Mouse (Mus musculus): ENCODE measurements around the gene Kbtbd13. TPM values are rescaled to one million over a fixed set of nuclear protein-coding genes. Genes with fewer than 3 reads are reported as not detected.
A peak's percentile ranks its signal among the peaks of the same experiment; 100 is the strongest.

Gene Kbtbd13
- polyA plus RNA-seq, 1 experiment from 2014 or later, result 3.9 TPM

DNA sequence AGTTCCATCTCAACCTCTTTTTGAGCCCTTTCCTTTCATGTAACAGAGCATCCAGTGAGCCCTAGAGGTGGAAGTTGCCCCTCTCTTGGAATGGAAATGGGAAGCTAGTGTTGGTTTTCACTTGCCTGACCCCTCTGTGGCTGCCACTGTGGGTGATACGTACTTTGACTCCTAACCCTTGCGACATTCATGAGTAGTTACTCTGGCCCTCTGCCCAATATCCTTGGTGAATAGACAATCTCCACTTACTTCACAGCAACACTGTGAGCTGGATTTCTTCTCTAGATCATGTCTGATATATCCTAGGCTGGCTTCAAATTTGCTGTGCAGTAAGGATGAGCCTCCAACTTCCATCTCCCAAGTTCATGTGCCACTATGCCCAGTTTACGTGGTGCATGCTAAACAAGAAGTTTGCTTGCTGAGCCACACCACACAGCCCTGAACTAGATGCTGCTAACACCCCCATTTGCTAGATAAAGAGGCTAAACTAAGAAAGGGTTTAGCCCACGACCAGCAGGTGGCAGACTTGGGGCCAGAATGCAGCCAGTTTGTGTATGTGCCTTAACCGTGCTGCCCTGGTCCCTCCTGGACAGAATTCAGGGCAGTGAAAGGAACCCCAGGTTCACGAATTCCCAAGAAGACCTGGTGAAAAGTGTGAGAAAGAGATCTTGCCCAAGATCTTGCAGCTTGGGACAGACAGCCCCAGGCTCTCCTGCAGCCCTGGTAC is 1.3 kb upstream of the Kbtbd13 start:
- no peaks in the 10 kb centered on the region for H3K36me3 ChIP-seq (ENCODE audit: control insufficient read depth, insufficient read depth)
- no peak overlapping the region for H3K4me3 ChIP-seq (ENCODE audit: low read depth, low read length)
- no peak overlapping the region for H3K9ac ChIP-seq (ENCODE audit: low read depth, low read length)
- peak; percentile 93 for TF ChIP-seq CTCF (IDR thresholded peaks at IDR 0.05; ENCODE audit: low read depth)
- WGBS, result 22% methylated on average over 6 of the region's 6 CpGs
- no peaks in the 10 kb centered on the region for H3K9me3 ChIP-seq (ENCODE audit: control insufficient read depth)
- H3K27me3 ChIP-seq (replicated peaks; ENCODE audit: control insufficient read depth, insufficient read depth, low read length), result peaks cover 24% of the 10 kb centered on the region
- ATAC-seq, result no peak
- peaks cover 5% of the 10 kb centered on the region for H3K4me1 ChIP-seq (replicated peaks; ENCODE audit: control insufficient read depth, insufficient read depth, low read length)
- H3K4me2 ChIP-seq (replicated peaks; ENCODE audit: low read depth), result no peak overlapping the region
- no peak overlapping the region for H3K27ac ChIP-seq (ENCODE audit: low read depth, low read length)

- ATAC-seq, result peak; percentile 69
- WGBS, result 16% methylated on average over 96 of the region's 96 CpGs
- Histone ChIP-seq H3K4me2 (replicated peaks; ENCODE audit: low read depth) (peak overlapping the region; percentile 68), H3K4me3 (ENCODE audit: low read depth, low read length) (peak overlapping the region; percentile 39), H3K9ac (ENCODE audit: low read depth, low read length) (0 out of 2 replicates have a peak overlapping the region, but pooled peaks have one; percentile 13), H3K4me1 (replicated peaks; ENCODE audit: control insufficient read depth, insufficient read depth, low read length) (peaks cover 5% of the 10 kb centered on the region; the same call in 1 of the 2 replicates), H3K27me3 (replicated peaks; ENCODE audit: control insufficient read depth, insufficient read depth, low read length) (peaks cover 18% of the 10 kb centered on the region), H3K27ac (ENCODE audit: low read depth, low read length) (peak overlapping the region; percentile 58), H3K9me3 (ENCODE audit: control insufficient read depth) (no peaks in the 10 kb centered on the region), H3K36me3 (ENCODE audit: control insufficient read depth, insufficient read depth) (no peaks in the 10 kb centered on the region)
- peak; percentile 28 for TF ChIP-seq CTCF (IDR thresholded peaks at IDR 0.05; ENCODE audit: low read depth)
Observed at GRCm38 (mm10) chr9:65390752-65391612, 470 bp downstream of the Kbtbd13 start.

- no peaks in the 10 kb centered on the region for H3K4me1 ChIP-seq (replicated peaks; ENCODE audit: control insufficient read depth, insufficient read depth, low read length)
- H3K27me3 ChIP-seq (replicated peaks; ENCODE audit: control insufficient read depth, insufficient read depth, low read length), result peaks cover 18% of the 10 kb centered on the region
- no peak for ATAC-seq
- H3K4me3 ChIP-seq (ENCODE audit: low read depth, low read length), result no peak overlapping the region
- WGBS, result 31% methylated on average over 8 of the region's 8 CpGs
- peak; percentile 58 for TF ChIP-seq CTCF (IDR thresholded peaks at IDR 0.05; ENCODE audit: low read depth)
- H3K9me3 ChIP-seq (ENCODE audit: control insufficient read depth), result no peaks in the 10 kb centered on the region
- H3K36me3 ChIP-seq (ENCODE audit: control insufficient read depth, insufficient read depth), result no peaks in the 10 kb centered on the region
- H3K9ac ChIP-seq (ENCODE audit: low read depth, low read length), result no peak overlapping the region
- no peak overlapping the region for H3K4me2 ChIP-seq (replicated peaks; ENCODE audit: low read depth)
- H3K27ac ChIP-seq (ENCODE audit: low read depth, low read length), result no peak overlapping the region
Observed at GRCm38 (mm10) chr9:65386373-65387140, 4.9 kb downstream of the Kbtbd13 start.

GRCm38 (mm10) chr9:65384276-65384675 is 7.2 kb downstream of the Kbtbd13 start:
- no peak overlapping the region for H3K4me2 ChIP-seq (replicated peaks; ENCODE audit: low read depth)
- 0 out of 2 replicates have a peak, but pooled peaks cover 5% of the 10 kb centered on the region for H3K27me3 ChIP-seq (replicated peaks; ENCODE audit: control insufficient read depth, insufficient read depth, low read length)
- WGBS, result 47% methylated on average over 3 of the region's 3 CpGs
- H3K36me3 ChIP-seq (ENCODE audit: control insufficient read depth, insufficient read depth), result no peaks in the 10 kb centered on the region
- TF ChIP-seq CTCF (IDR thresholded peaks at IDR 0.05; ENCODE audit: low read depth), result no peak
- H3K9me3 ChIP-seq (ENCODE audit: control insufficient read depth), result no peaks in the 10 kb centered on the region
- no peak for ATAC-seq
- H3K9ac ChIP-seq (ENCODE audit: low read depth, low read length), result no peak overlapping the region
- H3K4me1 ChIP-seq (replicated peaks; ENCODE audit: control insufficient read depth, insufficient read depth, low read length), result no peaks in the 10 kb centered on the region
- no peak overlapping the region for H3K4me3 ChIP-seq (ENCODE audit: low read depth, low read length)
- no peak overlapping the region for H3K27ac ChIP-seq (ENCODE audit: low read depth, low read length)

DNA sequence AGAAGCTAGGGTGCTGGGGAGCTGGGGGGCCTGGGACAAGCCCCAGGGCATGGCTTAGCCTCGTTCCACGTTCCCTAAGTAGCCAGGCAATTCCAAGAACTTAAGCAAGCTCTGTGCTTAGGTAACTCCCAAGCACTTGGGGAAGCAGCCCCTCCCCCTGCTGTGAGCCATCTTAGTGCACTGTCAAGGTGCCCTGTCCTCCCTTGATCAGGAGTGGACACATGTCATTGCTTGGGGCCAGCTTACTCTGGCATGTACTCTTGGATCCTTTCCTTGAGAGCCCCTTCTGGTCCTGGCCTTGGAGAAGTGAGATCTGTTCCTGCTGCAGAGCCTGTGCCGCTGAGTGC is 8.7 kb downstream of the Kbtbd13 start:
- 47% methylated on average over 3 of the region's 3 CpGs for WGBS
- Histone ChIP-seq H3K4me1 (replicated peaks; ENCODE audit: control insufficient read depth, insufficient read depth, low read length) (no peaks in the 10 kb centered on the region), H3K9me3 (ENCODE audit: control insufficient read depth) (no peaks in the 10 kb centered on the region), H3K4me2 (replicated peaks; ENCODE audit: low read depth) (no peak overlapping the region), H3K27ac (ENCODE audit: low read depth, low read length) (no peak overlapping the region), H3K36me3 (ENCODE audit: control insufficient read depth, insufficient read depth) (no peaks in the 10 kb centered on the region), H3K27me3 (replicated peaks; ENCODE audit: control insufficient read depth, insufficient read depth, low read length) (0 out of 2 replicates have a peak, but pooled peaks cover 5% of the 10 kb centered on the region), H3K4me3 (ENCODE audit: low read depth, low read length) (no peak overlapping the region), H3K9ac (ENCODE audit: low read depth, low read length) (no peak overlapping the region)
- TF ChIP-seq CTCF (IDR thresholded peaks at IDR 0.05; ENCODE audit: low read depth), result no peak
- ATAC-seq, result no peak

Data from intestine, postnatal 0 days (tissue).